Mouse (Mus musculus): ENCODE results near the gene Ankrd52. TPM values are rescaled to one million over a fixed set of nuclear protein-coding genes. Genes with fewer than 3 reads are reported as not detected.

Gene Ankrd52
- polyA plus RNA-seq, 1 experiment from 2014 or later, result 13.1 TPM

- Histone ChIP-seq H3K4me1 (peaks cover 55% of the 10 kb centered on the region), H3K36me3 (replicated peaks) (peaks cover 53% of the 10 kb centered on the region), H3K4me3 (peak within 1 kb of the TSS; percentile 99), H3K27me3 (ENCODE audit: poor library complexity, severe bottlenecking) (no peaks in the 10 kb centered on the region), H3K9me3 (no peaks in the 10 kb centered on the region), H3K27ac (peak within 1 kb of the TSS; percentile 96)
- WGBS, result under 1% methylated on average over 50 of the region's 50 CpGs
- DNase-seq (ENCODE audit: extremely low spot score, low spot score), result peak; percentile 99
Observed at GRCm38 (mm10) chr10:128411211-128412054, 34.5 kb downstream of the Ankrd52 start, which contains the start of the genes Nabp2 and Rnf41. Gene Nabp2 (minus strand): TSS chr10:128411492. Gene Rnf41 (plus strand): TSS chr10:128411657.

- 2% methylated on average over 14 of the region's 14 CpGs for WGBS
- no peak for DNase-seq (ENCODE audit: extremely low spot score, low spot score)
- H3K36me3 ChIP-seq (replicated peaks), result peaks cover 53% of the 10 kb centered on the region
- no peaks in the 10 kb centered on the region for H3K27me3 ChIP-seq (ENCODE audit: poor library complexity, severe bottlenecking)
- H3K4me3 ChIP-seq, result peak overlapping the region; percentile 99
- peaks cover 55% of the 10 kb centered on the region for H3K4me1 ChIP-seq
- H3K27ac ChIP-seq, result peak overlapping the region; percentile 96
- no peaks in the 10 kb centered on the region for H3K9me3 ChIP-seq
Observed at GRCm38 (mm10) chr10:128412055-128412381, 35.1 kb downstream of the Ankrd52 start.

- 77% methylated on average over 1 of the region's 1 CpGs for WGBS
- peak overlapping the region; percentile 99 for H3K4me3 ChIP-seq
- no peak for DNase-seq (ENCODE audit: extremely low spot score, low spot score)
- H3K9me3 ChIP-seq, result no peaks in the 10 kb centered on the region
- peaks cover 53% of the 10 kb centered on the region for H3K36me3 ChIP-seq (replicated peaks)
- peak overlapping the region; percentile 96 for H3K27ac ChIP-seq
- no peaks in the 10 kb centered on the region for H3K27me3 ChIP-seq (ENCODE audit: poor library complexity, severe bottlenecking)
- H3K4me1 ChIP-seq, result peaks cover 55% of the 10 kb centered on the region
Observed at GRCm38 (mm10) chr10:128412558-128412957, 35.6 kb downstream of the Ankrd52 start.

GRCm38 (mm10) chr10:128413076-128413475, 36.2 kb downstream of the Ankrd52 start:
- Histone ChIP-seq H3K9me3 (no peaks in the 10 kb centered on the region), H3K36me3 (replicated peaks) (peaks cover 53% of the 10 kb centered on the region), H3K4me3 (peak overlapping the region; percentile 99), H3K27ac (no peak overlapping the region), H3K27me3 (ENCODE audit: poor library complexity, severe bottlenecking) (no peaks in the 10 kb centered on the region), H3K4me1 (peaks cover 51% of the 10 kb centered on the region)
- no peak for DNase-seq (ENCODE audit: extremely low spot score, low spot score)
- WGBS, result 59% methylated on average over 1 of the region's 1 CpGs

GRCm38 (mm10) chr10:128414848-128415247, 37.9 kb downstream of the Ankrd52 start:
- DNase-seq (ENCODE audit: extremely low spot score, low spot score), result no peak
- Histone ChIP-seq H3K27me3 (ENCODE audit: poor library complexity, severe bottlenecking) (no peaks in the 10 kb centered on the region), H3K4me1 (peaks cover 42% of the 10 kb centered on the region), H3K4me3 (no peak overlapping the region), H3K9me3 (no peaks in the 10 kb centered on the region), H3K27ac (no peak overlapping the region), H3K36me3 (replicated peaks) (peaks cover 67% of the 10 kb centered on the region)
- 90% methylated on average over 5 of the region's 5 CpGs for WGBS

GRCm38 (mm10) chr10:128422426-128422825, 45.5 kb downstream of the Ankrd52 start:
- Histone ChIP-seq H3K36me3 (replicated peaks) (peaks cover 98% of the 10 kb centered on the region), H3K27me3 (ENCODE audit: poor library complexity, severe bottlenecking) (no peaks in the 10 kb centered on the region), H3K27ac (no peak overlapping the region), H3K4me1 (no peaks in the 10 kb centered on the region), H3K4me3 (no peak overlapping the region), H3K9me3 (no peaks in the 10 kb centered on the region)
- 93% methylated on average over 5 of the region's 5 CpGs for WGBS
- DNase-seq (ENCODE audit: extremely low spot score, low spot score), result no peak

GRCm38 (mm10) chr10:128424604-128425003, 47.7 kb downstream of the Ankrd52 start:
- Histone ChIP-seq H3K4me1 (no peaks in the 10 kb centered on the region), H3K4me3 (no peak overlapping the region), H3K9me3 (no peaks in the 10 kb centered on the region), H3K27me3 (ENCODE audit: poor library complexity, severe bottlenecking) (no peaks in the 10 kb centered on the region), H3K27ac (no peak overlapping the region), H3K36me3 (replicated peaks) (peaks cover 94% of the 10 kb centered on the region)
- 81% methylated on average over 7 of the region's 7 CpGs for WGBS
- DNase-seq (ENCODE audit: extremely low spot score, low spot score), result no peak

GRCm38 (mm10) chr10:128425260-128425659, 48.3 kb downstream of the Ankrd52 start:
- H3K27ac ChIP-seq, result no peak overlapping the region
- no peak for DNase-seq (ENCODE audit: extremely low spot score, low spot score)
- no peaks in the 10 kb centered on the region for H3K4me1 ChIP-seq
- WGBS, result 85% methylated on average over 3 of the region's 3 CpGs
- H3K9me3 ChIP-seq, result no peaks in the 10 kb centered on the region
- peaks cover 94% of the 10 kb centered on the region for H3K36me3 ChIP-seq (replicated peaks)
- H3K4me3 ChIP-seq, result no peak overlapping the region
- H3K27me3 ChIP-seq (ENCODE audit: poor library complexity, severe bottlenecking), result no peaks in the 10 kb centered on the region

GRCm38 (mm10) chr10:128429052-128429451, 52.1 kb downstream of the Ankrd52 start:
- no peak for DNase-seq (ENCODE audit: extremely low spot score, low spot score)
- H3K36me3 ChIP-seq (replicated peaks), result peaks cover 89% of the 10 kb centered on the region
- no peak overlapping the region for H3K4me3 ChIP-seq
- H3K9me3 ChIP-seq, result no peaks in the 10 kb centered on the region
- no peaks in the 10 kb centered on the region for H3K27me3 ChIP-seq (ENCODE audit: poor library complexity, severe bottlenecking)
- H3K4me1 ChIP-seq, result no peaks in the 10 kb centered on the region
- WGBS, result 89% methylated on average over 5 of the region's 5 CpGs
- no peak overlapping the region for H3K27ac ChIP-seq

GRCm38 (mm10) chr10:128429454-128429853, 52.5 kb downstream of the Ankrd52 start:
- H3K4me1 ChIP-seq, result no peaks in the 10 kb centered on the region
- no peak overlapping the region for H3K4me3 ChIP-seq
- no peak overlapping the region for H3K27ac ChIP-seq
- H3K36me3 ChIP-seq (replicated peaks), result peaks cover 89% of the 10 kb centered on the region
- 86% methylated on average over 4 of the region's 4 CpGs for WGBS
- H3K27me3 ChIP-seq (ENCODE audit: poor library complexity, severe bottlenecking), result no peaks in the 10 kb centered on the region
- no peak for DNase-seq (ENCODE audit: extremely low spot score, low spot score)
- H3K9me3 ChIP-seq, result no peaks in the 10 kb centered on the region

GRCm38 (mm10) chr10:128433417-128433816, 56.5 kb downstream of the Ankrd52 start:
- Histone ChIP-seq H3K27ac (no peak overlapping the region), H3K27me3 (ENCODE audit: poor library complexity, severe bottlenecking) (no peaks in the 10 kb centered on the region), H3K4me1 (no peaks in the 10 kb centered on the region), H3K4me3 (no peak overlapping the region), H3K36me3 (replicated peaks) (peaks cover 94% of the 10 kb centered on the region), H3K9me3 (no peaks in the 10 kb centered on the region)
- DNase-seq (ENCODE audit: extremely low spot score, low spot score), result no peak
- WGBS, result 93% methylated on average over 2 of the region's 2 CpGs

GRCm38 (mm10) chr10:128434681-128435080, 57.8 kb downstream of the Ankrd52 start:
- no peak overlapping the region for H3K4me3 ChIP-seq
- peaks cover 94% of the 10 kb centered on the region for H3K36me3 ChIP-seq (replicated peaks)
- WGBS, result 92% methylated on average over 10 of the region's 10 CpGs
- no peaks in the 10 kb centered on the region for H3K4me1 ChIP-seq
- DNase-seq (ENCODE audit: extremely low spot score, low spot score), result no peak
- H3K27ac ChIP-seq, result no peak overlapping the region
- H3K27me3 ChIP-seq (ENCODE audit: poor library complexity, severe bottlenecking), result no peaks in the 10 kb centered on the region
- H3K9me3 ChIP-seq, result no peaks in the 10 kb centered on the region

- H3K27ac ChIP-seq, result no peak overlapping the region
- H3K9me3 ChIP-seq, result no peaks in the 10 kb centered on the region
- H3K27me3 ChIP-seq (ENCODE audit: poor library complexity, severe bottlenecking), result no peaks in the 10 kb centered on the region
- H3K4me3 ChIP-seq, result no peak overlapping the region
- no peaks in the 10 kb centered on the region for H3K4me1 ChIP-seq
- peaks cover 94% of the 10 kb centered on the region for H3K36me3 ChIP-seq (replicated peaks)
- no peak for DNase-seq (ENCODE audit: extremely low spot score, low spot score)
- 85% methylated on average over 17 of the region's 17 CpGs for WGBS
Observed at GRCm38 (mm10) chr10:128435186-128435823, 58.4 kb downstream of the Ankrd52 start.
